Mouse (Mus musculus): ENCODE results near the gene Eif4e3.

Eif4e3 gene

GRCm38 (mm10) chr6:99625306-99625705 is 41.3 kb downstream of the Eif4e3 start:
- no peak for DNase-seq (ENCODE audit: low read depth, low spot score)

- DNase-seq (ENCODE audit: low read depth, low spot score) = no peak
Measured at GRCm38 (mm10) chr6:99624542-99624941, 42.0 kb downstream of the Eif4e3 start.

GRCm38 (mm10) chr6:99623641-99624040 is 42.9 kb downstream of the Eif4e3 start:
- DNase-seq (ENCODE audit: low read depth, low spot score) = no peak

- DNase-seq (ENCODE audit: low read depth, low spot score) = no peak
Measured at GRCm38 (mm10) chr6:99621167-99621566, 45.4 kb downstream of the Eif4e3 start.

GRCm38 (mm10) chr6:99620471-99620870 is 46.1 kb downstream of the Eif4e3 start:
- DNase-seq (ENCODE audit: low read depth, low spot score) = no peak

GRCm38 (mm10) chr6:99619964-99620363 is 46.6 kb downstream of the Eif4e3 start:
- DNase-seq (ENCODE audit: low read depth, low spot score) = no peak

GRCm38 (mm10) chr6:99619466-99619865 is 47.1 kb downstream of the Eif4e3 start:
- no peak for DNase-seq (ENCODE audit: low read depth, low spot score)

- DNase-seq (ENCODE audit: low read depth, low spot score) = no peak
Measured at GRCm38 (mm10) chr6:99617867-99618266, 48.7 kb downstream of the Eif4e3 start.

GRCm38 (mm10) chr6:99617415-99617814 is 49.2 kb downstream of the Eif4e3 start:
- DNase-seq (ENCODE audit: low read depth, low spot score) = no peak

GRCm38 (mm10) chr6:99615272-99615751 is 51.3 kb downstream of the Eif4e3 start:
- no peak for DNase-seq (ENCODE audit: low read depth, low spot score)

- no peak for DNase-seq (ENCODE audit: low read depth, low spot score)
Measured at GRCm38 (mm10) chr6:99614566-99615271, 51.9 kb downstream of the Eif4e3 start.

- no peak for DNase-seq (ENCODE audit: low read depth, low spot score)
Measured at GRCm38 (mm10) chr6:99611866-99612265, 54.7 kb downstream of the Eif4e3 start.

- DNase-seq (ENCODE audit: low read depth, low spot score) = no peak
Measured at GRCm38 (mm10) chr6:99610454-99611427, 55.8 kb downstream of the Eif4e3 start.

GRCm38 (mm10) chr6:99606079-99606478 is 60.5 kb downstream of the Eif4e3 start:
- no peak for DNase-seq (ENCODE audit: low read depth, low spot score)

- DNase-seq (ENCODE audit: low read depth, low spot score) = no peak
Measured at GRCm38 (mm10) chr6:99604758-99605157, 61.8 kb downstream of the Eif4e3 start.

GRCm38 (mm10) chr6:99602434-99602833 is 64.1 kb downstream of the Eif4e3 start:
- DNase-seq (ENCODE audit: low read depth, low spot score) = no peak

- no peak for DNase-seq (ENCODE audit: low read depth, low spot score)
Measured at GRCm38 (mm10) chr6:99600886-99601285, 65.7 kb downstream of the Eif4e3 start.

- no peak for DNase-seq (ENCODE audit: low read depth, low spot score)
Measured at GRCm38 (mm10) chr6:99600168-99600793, 66.3 kb downstream of the Eif4e3 start.

GRCm38 (mm10) chr6:99599651-99600050 is 66.9 kb downstream of the Eif4e3 start:
- no peak for DNase-seq (ENCODE audit: low read depth, low spot score)

- DNase-seq (ENCODE audit: low read depth, low spot score) = no peak
Measured at GRCm38 (mm10) chr6:99599229-99599628, 67.3 kb downstream of the Eif4e3 start.

- DNase-seq (ENCODE audit: low read depth, low spot score) = no peak
Measured at GRCm38 (mm10) chr6:99577040-99577439, 89.5 kb downstream of the Eif4e3 start.

GRCm38 (mm10) chr6:99575633-99576032 is 90.9 kb downstream of the Eif4e3 start:
- DNase-seq (ENCODE audit: low read depth, low spot score) = no peak
